Mouse (Mus musculus): Measurements from ENCODE around the gene Nop58.
"Not testable (repeated sequence)": the region's sequence is repeated elsewhere in the genome, so short reads cannot be mapped to it uniquely, and the experiment has no call there.

The Nop58 gene

GRCm38 (mm10) chr1:59684819-59685755 is at the start of gene Nop58:
TSS of gene Nop58 (plus strand) at chr1:59684971.
- peak; percentile 76 to 85 for DNase-seq

- DNase-seq = no peak
Measured at GRCm38 (mm10) chr1:59636349-59636748, 48.4 kb upstream of the Nop58 start.

DNA sequence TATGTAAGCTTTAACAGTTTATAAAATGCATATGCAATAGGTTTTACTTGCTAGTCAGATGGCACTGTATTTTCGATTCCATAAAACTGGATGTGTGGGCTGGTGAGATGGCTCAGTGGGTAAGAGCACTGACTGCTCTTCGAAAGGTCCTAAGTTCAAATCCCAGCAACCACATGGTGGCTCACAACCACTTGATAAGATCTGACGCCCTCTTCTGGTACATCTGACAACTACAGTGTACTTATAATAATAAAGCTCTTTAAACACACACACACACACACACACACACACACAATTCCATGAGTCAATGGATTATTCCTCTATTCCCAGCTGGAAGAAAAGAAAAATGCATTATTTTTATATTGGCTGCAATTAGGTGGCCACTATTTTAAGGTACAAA is 46.4 kb upstream of the Nop58 start:
- DNase-seq = no peak

- DNase-seq = no peak
Measured at GRCm38 (mm10) chr1:59642488-59642887, 42.3 kb upstream of the Nop58 start.

GRCm38 (mm10) chr1:59646502-59646901 is 38.3 kb upstream of the Nop58 start:
- DNase-seq = not testable (repeated sequence)

DNA sequence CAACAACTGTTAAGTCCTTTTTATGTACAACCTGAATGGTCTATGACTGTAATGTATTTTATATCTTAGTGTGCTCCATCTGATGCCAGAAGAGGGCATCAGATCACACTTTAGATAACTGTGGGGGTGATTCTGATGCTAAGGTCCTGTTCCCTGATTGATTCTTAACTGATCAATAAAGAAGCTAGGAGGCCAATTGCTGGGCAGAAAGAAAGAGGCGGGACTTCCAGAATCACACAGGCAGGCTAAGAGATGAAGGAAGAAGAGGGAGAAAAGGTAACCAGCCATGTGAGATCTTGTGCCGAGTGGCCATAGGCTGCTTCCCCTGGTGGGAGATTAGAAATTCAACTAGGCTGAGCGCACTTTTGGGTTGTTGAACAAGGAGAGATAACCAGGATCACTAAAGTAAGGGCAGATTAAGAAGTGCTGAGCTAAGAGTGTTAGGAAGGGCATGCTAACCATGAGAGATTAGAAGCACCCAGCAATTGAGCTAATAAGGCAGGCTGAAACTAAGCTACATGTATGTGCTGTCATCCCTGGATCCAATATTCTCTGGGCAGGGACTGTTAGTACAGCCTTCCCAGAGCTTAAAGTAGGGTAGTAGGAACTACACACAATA is 33.5 kb upstream of the Nop58 start:
- no peak for DNase-seq

GRCm38 (mm10) chr1:59653243-59653911 is 31.4 kb upstream of the Nop58 start:
- no peak for DNase-seq

DNA sequence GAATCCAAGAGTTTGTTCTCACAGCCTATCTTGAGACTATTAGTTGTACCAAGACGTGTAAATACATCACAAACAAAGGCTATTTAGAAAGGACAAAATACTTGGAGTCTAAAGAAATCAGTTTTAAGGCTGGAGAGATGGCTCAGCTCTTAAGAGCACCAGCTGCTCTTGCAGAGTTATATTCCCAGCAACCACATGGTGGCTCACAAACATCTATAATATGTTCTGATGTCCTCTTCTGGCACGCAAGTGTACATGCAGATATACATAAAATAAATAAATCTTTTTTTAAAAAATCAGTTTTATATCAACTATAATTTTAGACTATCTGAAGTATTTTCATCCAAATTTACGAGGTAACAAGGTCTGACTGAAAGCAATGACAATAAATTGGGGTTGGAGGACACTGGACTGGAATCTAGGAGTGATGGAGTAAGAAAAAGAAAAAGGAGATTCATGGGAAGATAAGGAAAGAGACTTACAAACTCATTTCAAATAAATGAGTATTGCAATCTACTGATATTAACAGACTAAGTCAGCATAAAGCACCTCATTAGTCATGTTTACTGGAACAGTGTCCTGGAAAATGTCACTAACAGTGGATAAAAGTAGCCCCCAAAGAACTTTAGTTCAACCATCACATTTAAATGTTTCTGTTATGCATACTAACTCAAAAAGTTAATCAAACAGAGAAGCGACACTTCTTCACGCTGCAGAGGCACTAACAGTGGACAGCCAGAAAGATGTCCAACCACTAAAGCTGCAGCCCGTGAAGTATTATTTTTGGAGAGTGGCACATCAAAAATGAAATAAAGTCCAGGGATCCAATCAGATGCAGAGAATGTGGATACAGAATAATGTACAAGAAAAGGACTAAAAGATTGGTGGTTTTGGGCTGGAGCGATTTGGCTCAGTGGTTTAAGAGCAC is 28.3 kb upstream of the Nop58 start:
- DNase-seq = no peak

DNA sequence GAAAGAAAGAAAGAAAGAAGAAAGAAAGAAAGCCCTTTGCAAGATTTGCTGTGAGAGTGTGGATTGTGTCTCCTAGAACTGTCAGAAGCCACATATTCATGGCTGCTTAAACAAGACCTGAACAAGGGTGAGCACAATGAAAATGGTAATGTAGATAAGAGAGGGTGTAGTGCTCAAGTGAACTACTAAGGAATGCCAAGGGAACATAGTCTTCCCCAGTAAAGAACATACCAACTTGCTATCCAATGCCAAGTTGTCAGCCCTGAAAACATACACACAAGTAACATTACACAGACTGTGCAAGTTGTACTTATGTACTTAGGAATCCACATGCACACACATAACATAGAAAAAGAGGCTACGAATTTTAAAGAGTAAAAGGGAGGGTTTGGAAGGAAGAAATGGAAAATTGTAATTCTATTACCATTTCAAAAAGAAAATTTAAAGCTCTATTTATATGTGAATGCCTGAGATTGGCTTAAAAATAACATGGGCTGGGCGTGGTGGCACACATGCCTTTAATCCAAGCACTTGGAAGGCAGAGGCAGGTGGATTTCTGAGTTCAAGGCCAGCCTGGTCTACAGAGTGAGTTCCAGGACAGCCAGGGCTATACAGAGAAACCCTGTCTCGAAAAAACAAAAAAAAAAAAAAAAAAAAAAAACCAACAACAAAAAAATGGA is 21.2 kb upstream of the Nop58 start:
- DNase-seq = no peak

GRCm38 (mm10) chr1:59668871-59669270 is 15.9 kb upstream of the Nop58 start:
- no peak for DNase-seq

- no peak for DNase-seq
Measured at GRCm38 (mm10) chr1:59669962-59670630, 14.7 kb upstream of the Nop58 start.

DNA sequence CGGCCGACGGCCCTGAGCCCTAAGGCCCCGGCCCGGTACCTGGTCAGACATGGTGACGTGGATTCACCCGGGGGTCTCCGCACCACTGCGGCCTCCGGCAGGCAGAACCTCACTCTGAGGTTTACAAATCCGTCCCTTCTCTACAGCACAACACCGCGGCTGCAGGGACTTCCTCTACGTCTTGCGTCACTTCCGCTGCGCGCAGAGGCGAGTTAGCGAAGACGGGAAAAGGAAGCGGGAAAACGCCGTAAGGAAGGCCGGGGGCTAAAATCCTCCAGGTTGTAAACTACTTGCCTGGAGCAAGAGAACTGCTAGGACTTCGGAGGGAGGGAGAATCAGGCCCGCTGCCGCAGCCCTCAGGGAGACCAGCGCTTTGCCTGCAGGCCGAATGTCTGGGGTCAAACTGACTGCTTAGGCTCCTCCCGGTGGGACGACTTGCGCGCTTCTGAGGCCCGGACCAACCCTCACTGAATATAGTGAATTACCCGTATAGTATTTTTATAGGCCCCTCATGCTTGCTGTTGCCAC is 14.1 kb upstream of the Nop58 start, which contains the start of gene Sumo1:
Sumo1 (minus strand) TSS at position 194 of the 528 bp plus-strand sequence.
- peak; percentile 83 to 86 for DNase-seq

GRCm38 (mm10) chr1:59673661-59674060 is 11.1 kb upstream of the Nop58 start:
- no peak for DNase-seq

DNA sequence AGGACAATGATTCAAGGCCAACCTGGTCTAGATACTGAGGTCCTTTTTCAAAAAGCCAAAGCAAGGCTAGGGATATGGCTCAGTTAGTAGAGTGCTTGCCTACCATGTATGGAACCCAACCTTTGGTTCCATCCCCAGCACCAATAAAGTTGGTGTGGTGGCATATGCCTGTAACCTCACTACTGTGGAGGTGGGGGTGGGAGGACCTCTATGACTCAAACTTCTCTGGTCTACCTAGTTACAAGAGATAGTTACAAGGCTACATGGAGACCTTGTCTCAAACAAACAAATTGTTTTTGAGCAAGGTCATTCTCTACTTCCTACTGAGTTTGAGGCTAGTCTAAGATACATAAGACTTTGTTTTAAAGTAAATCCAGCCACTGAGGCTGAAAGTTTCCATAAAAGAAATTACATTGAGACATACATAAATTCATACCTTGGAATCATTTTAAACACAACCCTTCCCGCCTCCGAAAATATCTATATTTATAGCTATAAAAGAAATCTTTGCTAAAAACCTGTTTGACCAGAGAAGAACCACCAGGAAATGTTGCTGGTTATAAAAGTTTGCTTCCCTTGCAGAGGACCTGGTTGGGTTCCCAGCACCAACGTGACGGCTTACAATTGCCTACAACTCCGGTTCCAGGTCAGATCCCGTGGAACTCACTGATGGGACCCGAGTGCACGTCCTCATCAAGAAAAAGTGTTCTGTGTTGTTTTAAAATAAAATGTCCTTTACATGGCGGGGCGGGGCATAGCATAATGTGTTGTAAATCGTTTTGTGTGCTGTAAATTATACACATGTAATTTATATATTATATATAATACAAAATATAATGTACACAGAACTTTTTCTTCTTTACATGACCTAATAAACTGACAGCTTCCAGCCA is 599 bp upstream of the Nop58 start:
- DNase-seq = peak; percentile 18 to 20

DNA sequence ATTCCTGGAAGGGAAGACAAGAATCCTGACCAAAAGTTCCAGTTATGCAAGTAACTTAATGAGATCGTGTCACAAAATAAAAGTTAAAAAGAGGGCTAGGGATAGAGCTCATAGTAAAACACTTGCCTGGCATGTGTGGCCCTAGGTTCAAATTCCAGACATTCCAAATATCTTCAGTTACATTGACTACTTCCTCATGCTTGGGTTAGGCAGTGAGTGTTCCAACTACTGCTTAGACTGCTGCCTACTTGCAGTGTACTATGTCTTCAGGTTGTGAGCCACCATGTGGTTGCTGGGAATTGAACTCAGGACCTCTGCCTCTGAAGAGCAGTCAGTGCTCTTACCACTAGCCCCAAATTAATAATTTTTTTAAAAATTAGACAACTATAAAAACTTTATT is 2.7 kb downstream of the Nop58 start:
- DNase-seq = no peak

DNA sequence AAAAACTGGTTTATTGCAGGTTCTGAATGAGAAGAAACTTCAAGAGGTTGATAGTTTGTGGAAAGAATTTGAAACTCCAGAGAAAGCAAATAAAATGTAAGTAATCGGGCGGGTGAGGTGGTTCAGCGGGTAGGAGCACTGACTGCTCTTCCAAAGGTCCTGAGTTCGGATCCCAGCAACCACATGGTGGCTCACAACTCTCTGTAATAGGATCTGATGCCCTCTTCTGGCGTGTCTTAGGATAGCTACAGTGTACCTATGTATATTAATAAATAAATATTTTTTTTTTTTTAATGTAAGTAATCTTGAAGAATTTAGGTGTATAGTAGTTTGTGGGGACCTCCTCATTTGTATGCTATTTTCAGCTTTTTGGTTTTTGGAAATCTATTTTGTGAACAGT is 5.7 kb downstream of the Nop58 start:
- DNase-seq = no peak

DNA sequence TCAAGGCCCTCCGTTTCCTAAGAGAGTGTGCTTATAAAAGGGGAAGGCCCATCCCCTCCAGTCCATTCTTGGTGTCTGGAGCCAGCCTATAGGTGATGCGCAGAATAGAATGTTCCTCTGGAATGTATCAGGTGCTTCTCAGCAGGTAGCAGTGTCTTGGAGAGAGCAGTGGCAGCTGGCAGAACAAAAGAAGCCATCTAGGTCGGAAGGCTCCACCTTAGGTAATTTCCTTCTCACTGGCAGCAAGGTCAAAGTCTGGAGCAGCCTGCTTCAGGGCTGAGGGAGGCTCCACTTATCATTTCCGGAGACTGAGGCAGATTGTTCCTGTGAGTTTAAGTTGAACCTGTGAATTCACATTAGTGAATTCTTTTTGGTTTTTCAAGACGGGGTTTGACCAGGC is 13.0 kb downstream of the Nop58 start:
- DNase-seq = no peak

- DNase-seq = no peak
Measured at GRCm38 (mm10) chr1:59698207-59698606, 13.4 kb downstream of the Nop58 start.

GRCm38 (mm10) chr1:59701766-59702165 is 17.0 kb downstream of the Nop58 start:
- no peak for DNase-seq

GRCm38 (mm10) chr1:59719900-59720299 is 35.1 kb downstream of the Nop58 start:
- DNase-seq = no peak
